Mouse (Mus musculus) fat pad, adult 2 months (tissue): Measurements from ENCODE around the gene Med11.
"Not testable (repeated sequence)": the region's sequence is repeated elsewhere in the genome, so short reads cannot be mapped to it uniquely, and the experiment has no call there.

ENCODE experiments used
- DNase-seq: peaks from one replicate; pipeline ENCODE4 v3.0.0-alpha.2; 2011; ENCODE audit warnings: low read depth, low spot score; ENCODE audit errors: extremely low read depth

Gene Med11

GRCm38 (mm10) chr11:70446756-70447155 lies 5.0 kb upstream of the Med11 start:
- no peak for DNase-seq

- no peak for DNase-seq
Observed at GRCm38 (mm10) chr11:70447373-70447772, 4.3 kb upstream of the Med11 start.

GRCm38 (mm10) chr11:70450926-70451325 lies 793 bp upstream of the Med11 start:
- no peak for DNase-seq

GRCm38 (mm10) chr11:70453261-70454044 lies 1.7 kb downstream of the Med11 start:
- no peak for DNase-seq

DNA sequence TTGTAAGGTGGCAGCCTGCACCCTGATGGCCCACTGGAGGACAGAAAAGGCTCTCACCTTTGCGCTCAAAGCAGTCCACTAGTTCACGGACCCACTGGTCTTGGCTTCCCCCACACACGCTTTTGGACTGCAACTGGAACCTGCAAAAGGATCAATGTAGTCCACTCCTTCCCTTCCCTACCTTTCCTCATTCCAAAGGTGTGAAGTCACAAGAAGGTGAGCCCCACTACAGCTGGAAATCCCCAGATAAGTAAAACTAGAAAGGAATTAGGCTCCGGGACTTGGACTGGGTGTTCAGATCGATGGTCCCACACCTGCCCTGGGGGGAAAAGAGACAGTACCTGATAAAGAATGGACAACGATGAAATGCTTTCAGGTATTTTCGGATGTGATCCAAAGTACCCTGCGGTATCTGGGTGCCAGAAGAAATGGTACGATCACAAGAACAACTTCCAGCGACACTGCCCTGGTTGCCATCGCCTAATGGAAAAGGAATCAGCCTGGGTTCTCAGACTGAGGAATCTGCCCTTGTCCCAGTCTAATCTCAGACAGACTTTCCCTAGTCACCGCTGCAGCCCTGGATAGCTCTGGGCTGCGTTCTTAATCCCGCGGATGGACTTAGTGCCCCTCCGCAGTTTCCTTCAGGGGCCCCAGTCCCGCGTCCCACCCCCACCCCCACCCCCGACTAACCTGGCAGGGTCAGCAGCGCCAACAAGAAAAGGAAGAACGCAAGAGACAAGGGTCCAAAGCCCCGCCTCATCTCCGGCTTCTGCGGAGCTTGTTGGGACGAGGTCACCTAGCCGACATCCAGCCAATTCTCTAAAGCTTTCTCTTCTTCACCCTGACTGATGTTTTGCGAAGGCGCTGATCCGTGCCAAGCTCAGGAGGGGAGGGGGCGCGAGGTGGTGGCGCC lies 7.2 kb downstream of the Med11 start, which contains the start of gene Zmynd15:
Zmynd15 (plus strand) TSS at position 746 of the 913 bp plus-strand sequence.
- no peak for DNase-seq

DNA sequence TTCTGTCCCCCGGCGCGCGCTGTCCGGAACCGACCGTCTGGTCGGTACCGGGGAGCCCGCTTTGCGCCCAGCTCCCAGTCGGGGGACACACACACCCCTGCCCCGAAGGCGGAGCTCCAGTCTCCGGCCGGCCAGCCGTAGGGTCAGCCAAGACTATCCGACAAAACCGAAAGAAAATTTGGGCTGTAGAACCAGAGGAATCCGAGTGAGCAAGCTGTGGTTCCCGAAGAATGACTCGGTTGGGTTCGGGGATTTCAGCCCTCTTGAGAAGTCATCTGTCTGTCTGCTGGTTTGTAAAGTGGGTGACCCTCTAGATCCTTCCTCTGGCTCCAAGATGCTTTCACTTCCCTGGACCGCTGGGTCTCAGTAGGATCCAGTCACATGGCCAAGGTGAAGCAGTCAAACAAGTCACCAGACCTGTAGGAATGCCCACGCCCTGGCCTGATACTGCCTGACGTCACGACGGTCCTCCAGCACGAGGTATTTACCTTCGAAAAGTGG lies 7.9 kb downstream of the Med11 start, which contains the start of gene Cxcl16:
Cxcl16 (minus strand) TSS at position 384 of the 501 bp plus-strand sequence.
- no peak for DNase-seq

- DNase-seq = no peak
Observed at GRCm38 (mm10) chr11:70463970-70464369, 12.3 kb downstream of the Med11 start.

DNA sequence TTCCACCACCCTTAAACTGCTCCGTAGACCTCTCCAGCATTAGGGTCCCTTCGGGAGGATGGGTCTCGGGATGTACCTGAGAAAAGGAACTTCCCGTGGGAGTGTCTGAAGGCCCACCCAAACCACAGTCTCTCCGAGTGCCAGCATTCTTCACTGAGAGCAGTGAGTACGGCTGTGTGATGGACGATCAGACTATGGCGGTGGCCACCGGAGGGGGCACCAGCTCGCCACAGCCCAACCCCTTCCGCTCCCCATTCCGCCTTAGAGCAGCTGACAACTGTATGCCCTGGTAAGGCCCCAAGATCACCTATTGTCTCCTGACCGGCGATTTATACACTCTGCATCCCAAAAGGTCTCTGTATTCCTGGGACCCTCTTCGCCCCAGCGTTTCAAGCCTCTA lies 13.5 kb downstream of the Med11 start:
- no peak for DNase-seq

- DNase-seq = no peak
Observed at GRCm38 (mm10) chr11:70465824-70466223, 14.1 kb downstream of the Med11 start.

DNA sequence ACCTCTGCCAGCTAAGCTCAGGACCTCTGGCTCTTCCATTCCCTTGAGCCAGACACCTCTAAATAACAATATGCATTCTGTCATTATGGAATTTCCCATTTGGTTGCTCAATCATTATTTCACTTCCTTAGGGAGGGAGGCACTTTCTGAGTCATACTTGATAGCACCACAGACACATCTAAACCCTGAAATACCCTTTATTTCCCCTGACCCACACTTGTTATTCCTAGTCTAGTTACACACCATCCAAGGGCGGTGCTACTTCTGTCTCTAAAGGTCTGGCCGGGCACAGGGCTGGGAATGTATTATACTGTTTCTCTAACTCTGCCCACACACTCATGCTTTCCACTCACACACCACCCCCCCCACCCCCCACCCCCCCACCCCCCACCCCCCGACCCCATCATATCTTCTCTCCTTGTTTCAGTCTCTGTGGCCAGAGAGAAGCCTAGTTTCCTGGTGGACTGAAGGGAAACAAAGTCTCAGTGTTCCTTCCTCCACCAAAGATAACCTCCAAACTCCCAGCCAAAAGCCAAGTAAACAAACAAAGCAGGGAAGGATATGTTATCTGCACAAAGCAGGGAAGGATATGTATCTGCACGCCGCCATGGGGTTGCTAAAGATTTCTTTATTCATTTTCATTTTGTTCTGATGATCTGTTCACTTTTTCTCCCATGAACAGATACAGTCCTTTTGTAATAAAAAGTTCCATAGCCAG lies 16.3 kb downstream of the Med11 start:
- no peak for DNase-seq

DNA sequence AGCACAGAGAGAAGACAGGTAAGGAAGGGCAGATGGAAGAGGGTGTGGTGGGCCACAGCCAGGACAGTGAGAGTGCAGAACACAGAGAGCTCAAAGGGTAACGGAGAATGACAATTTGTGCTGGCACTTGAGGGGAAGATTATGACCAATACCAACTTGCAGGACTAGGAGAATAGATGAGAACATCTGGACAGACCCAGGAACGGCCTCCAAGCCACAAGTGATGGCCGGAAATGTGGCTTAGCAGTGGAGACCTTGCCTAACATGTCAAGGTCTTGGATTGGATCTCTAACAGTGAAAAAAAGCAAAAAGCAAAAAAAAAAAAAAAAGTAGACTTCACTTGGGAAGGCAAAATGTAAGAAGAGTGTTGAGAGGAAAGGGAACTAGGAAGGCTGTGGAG lies 18.0 kb downstream of the Med11 start:
- no peak for DNase-seq

DNA sequence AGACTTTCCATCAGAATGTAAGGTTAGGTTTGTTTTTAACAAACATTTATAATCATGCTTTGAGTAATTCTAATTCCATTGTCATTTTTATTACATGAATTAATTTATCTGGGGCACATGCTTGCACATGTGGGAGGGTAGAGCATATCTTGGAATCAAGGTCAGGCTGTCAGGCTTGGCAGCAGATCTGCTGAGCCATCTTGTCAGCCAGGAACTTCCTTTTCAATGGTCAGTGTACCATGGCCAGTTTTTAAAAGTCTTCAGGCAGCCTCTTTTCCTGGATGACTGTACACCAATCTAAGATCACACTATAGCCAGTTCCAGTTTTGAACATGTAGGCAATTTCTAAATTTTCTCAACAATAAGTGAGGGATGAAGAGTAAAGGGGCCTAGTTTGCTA lies 21.0 kb downstream of the Med11 start:
- no peak for DNase-seq

DNA sequence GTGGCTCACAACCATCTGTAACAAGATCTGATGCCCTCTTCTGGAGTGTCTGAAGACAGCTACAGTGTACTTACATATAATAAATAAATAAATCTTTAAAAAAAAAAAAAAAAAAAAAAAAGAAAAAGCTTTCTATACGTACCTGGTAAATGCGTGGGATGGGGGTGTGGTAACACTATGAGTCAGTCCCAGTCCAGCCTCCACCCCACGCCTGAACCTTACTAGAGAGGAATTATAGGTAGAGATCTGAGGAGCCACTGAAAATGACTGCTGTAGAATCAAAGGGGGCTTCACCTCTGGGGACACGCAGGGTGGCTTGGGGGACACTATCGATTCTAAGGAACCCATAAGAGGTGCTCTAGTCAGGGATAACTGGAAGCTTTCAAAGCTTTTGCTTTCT lies 21.6 kb downstream of the Med11 start:
- not testable (repeated sequence) for DNase-seq

DNA sequence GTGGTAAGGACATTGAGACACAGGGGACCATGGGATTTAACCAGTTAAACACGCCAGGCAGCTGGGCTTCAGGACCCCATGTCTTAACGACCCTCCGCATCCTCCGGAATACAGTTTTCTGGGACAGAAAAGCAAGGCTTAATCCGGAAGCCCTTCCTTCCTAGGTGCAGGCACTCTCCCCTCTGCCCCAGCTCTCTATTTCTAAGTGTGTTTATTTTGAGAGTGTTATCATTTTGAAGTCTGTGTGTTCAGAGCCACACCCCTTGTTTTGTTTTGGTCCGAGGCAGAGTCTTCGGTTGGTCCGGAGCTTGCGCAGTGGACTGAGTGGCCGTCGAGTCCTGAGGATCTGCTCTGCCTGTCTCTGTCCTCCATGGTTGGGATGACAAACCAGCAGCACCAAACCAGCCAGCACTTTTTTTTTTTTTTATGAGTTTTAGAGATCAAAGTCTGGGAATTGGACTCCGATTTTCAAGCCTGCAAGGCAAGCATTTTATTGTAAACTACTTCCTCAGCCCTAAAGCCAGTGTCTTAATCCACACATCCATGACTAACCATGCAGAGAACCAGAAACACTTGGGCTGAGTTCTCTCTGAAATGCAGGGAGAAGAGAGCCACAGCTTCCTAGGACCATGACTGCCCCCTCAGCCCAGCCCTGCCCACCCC lies 23.3 kb downstream of the Med11 start:
- no peak for DNase-seq

DNA sequence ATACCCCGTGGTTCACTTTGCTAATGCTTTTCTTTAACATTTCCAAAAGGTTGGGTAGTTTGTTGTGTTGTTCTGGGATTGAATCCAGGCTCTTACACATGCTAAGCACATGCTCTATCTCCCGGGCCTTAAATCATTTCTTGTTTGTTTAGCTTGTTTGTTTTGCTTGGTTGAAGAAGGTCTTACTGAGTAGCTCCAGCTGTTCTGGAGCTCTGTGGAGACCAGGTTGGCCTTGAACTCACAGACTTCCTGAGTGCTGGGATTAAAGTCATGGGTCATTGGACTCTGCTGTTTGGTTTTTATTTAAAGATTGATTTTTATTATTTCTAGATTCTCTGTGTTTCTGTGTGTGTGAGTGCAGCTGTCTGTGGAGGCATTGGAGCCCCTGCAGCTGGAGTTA lies 33.8 kb downstream of the Med11 start:
- DNase-seq = no peak

- DNase-seq = no peak
Observed at GRCm38 (mm10) chr11:70487816-70488215, 36.1 kb downstream of the Med11 start.

- DNase-seq = no peak
Observed at GRCm38 (mm10) chr11:70489138-70489537, 37.4 kb downstream of the Med11 start.

DNA sequence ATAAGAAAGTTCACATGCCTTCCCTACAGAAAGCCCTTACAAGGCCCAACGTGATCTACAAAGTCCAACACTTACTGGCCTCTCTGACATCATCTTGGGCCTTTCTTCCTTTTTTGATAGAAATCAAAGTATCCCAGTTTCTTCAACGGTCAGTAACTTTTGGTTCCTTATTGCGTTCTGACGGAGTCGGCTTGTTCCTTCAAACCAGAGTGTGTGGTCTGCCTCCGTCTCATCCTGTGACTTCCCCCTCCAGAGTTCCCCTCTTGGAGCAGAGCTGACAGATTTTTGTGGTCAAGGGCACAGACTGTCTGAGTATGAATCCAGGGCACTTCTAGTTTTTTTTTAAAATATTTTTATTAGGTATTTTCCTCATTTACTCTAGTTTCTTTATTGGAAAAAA lies 38.0 kb downstream of the Med11 start:
- no peak for DNase-seq

DNA sequence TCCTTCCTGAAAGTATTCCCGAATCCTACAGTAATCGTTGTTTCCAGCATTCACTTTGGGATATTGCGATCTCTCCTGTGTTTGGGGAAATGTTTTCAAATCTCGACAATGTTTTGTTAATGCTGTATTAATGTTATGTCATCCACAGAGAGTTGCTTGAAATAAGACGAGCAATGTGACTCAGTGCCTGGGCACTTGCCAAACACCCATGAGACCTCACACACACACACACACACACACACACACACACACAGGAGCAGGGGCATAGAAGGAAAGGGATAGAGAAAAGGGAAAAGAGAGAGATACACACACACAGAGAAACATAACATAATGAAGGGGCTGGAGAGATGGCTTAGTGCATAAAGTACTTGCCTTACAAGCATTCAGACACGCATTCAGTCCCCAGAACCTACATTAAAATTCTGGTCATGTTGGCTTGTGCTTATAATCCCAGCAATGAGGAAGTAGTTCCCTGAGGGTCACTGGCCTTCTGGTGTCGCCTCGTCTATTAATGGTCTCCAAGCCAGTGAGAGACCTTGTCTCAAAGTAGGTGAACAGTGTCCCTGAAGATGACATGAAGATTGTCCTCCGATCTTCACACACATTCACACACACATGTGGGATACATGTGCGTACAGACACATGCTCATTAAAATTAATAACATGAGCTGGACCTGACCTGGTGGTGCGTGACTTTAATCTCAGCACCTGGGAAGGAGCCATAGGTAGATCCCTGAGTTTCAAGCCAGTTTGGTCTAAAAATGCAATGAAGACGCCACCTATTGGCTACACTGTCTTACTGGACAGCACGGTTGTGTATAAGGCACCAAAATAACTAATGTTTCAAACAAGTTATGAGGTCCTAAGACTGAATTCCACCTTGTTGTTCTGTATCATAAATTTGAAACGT lies 48.1 kb downstream of the Med11 start:
- DNase-seq = no peak

- no peak for DNase-seq
Observed at GRCm38 (mm10) chr11:70500476-70500812, 48.7 kb downstream of the Med11 start.
